In the genomic region with DNA sequence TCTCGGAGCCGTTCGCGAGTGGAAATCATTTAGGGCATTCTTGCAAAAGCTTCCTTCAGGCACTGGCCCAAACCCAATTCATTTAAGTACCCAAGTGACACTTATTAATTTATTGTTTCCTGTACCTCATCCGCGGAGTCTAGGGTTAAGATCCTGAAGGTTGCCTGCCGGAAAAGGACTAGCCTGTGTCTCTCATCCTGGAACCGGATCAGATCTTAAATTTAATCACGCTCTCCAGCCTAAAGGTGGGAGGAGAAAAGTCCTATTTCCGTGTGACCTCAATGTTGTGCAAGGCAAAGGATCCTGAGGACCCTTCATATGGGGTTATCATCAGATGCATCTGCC, we compare ENCODE assay signal across 9 mouse cellular contexts. TPM values are rescaled to one million over a fixed set of nuclear protein-coding genes. Genes with fewer than 3 reads are reported as not detected.
DNase-seq lines count a peak whose midpoint lies in the region; ATAC-seq and TF ChIP-seq lines count a peak whose summit lies in the region.
"Had no signal": no experiment of that assay in that cellular context is flagged by ENCODE, and none has a peak within 500 bp of the region (broad histone marks: within the 10 kb centered on the region; RNA-seq: fewer than 3 reads in every experiment).

No protein-coding gene starts in this region.

- WGBS in lung, embryonic 16.5 days, result 4% methylated on average over 10 of the region's 10 CpGs
- WGBS in forebrain, embryonic 16.5 days, result 10% methylated on average over 10 of the region's 10 CpGs
- WGBS in limb, embryonic 14.5 days, result 2% methylated on average over 10 of the region's 10 CpGs
- WGBS in stomach, embryonic 16.5 days, result 6% methylated on average over 10 of the region's 10 CpGs

- H3K9me3 ChIP-seq in lung, embryonic 16.5 days (ENCODE audit: control insufficient read depth, low read length), result no peaks in the 10 kb centered on the region
- no peaks in the 10 kb centered on the region for H3K9me3 ChIP-seq in forebrain, embryonic 16.5 days (ENCODE audit: control insufficient read depth, low read length)
- no peaks in the 10 kb centered on the region for H3K9me3 ChIP-seq in limb, embryonic 14.5 days (ENCODE audit: control insufficient read depth, low read length)
- H3K9me3 ChIP-seq in stomach, embryonic 16.5 days (replicated peaks; ENCODE audit: control insufficient read depth, low read length), result no peaks in the 10 kb centered on the region

- peak overlapping the region; percentile 47 for H3K4me3 ChIP-seq in lung, embryonic 16.5 days (ENCODE audit: low read length)
- H3K4me3 ChIP-seq in forebrain, embryonic 16.5 days (replicated peaks; ENCODE audit: low read length), result peak overlapping the region; percentile 69
- H3K4me3 ChIP-seq in limb, embryonic 14.5 days (replicated peaks; ENCODE audit: low read length), result peak overlapping the region; percentile 49
- H3K4me3 ChIP-seq in stomach, embryonic 16.5 days (replicated peaks; ENCODE audit: low read length), result peak overlapping the region; percentile 48

- no peaks in the 10 kb centered on the region for H3K36me3 ChIP-seq in lung, embryonic 16.5 days (ENCODE audit: control insufficient read depth, insufficient read depth, low read length)
- no peaks in the 10 kb centered on the region for H3K36me3 ChIP-seq in forebrain, embryonic 16.5 days (ENCODE audit: control insufficient read depth, insufficient read depth)
- no peaks in the 10 kb centered on the region for H3K36me3 ChIP-seq in limb, embryonic 14.5 days (ENCODE audit: control insufficient read depth, insufficient read depth, low read length)
- H3K36me3 ChIP-seq in stomach, embryonic 16.5 days (ENCODE audit: control insufficient read depth, insufficient read depth, low read length), result no peaks in the 10 kb centered on the region

- peaks cover 42% of the 10 kb centered on the region for H3K27me3 ChIP-seq in lung, embryonic 16.5 days (ENCODE audit: control insufficient read depth, insufficient read depth, low read depth, low read length)
- H3K27me3 ChIP-seq in forebrain, embryonic 16.5 days (replicated peaks; ENCODE audit: control insufficient read depth, insufficient read depth, low read length), result peaks cover 20% of the 10 kb centered on the region
- H3K27me3 ChIP-seq in limb, embryonic 14.5 days (ENCODE audit: control insufficient read depth, insufficient read depth, low read length), result peaks cover 42% of the 10 kb centered on the region
- H3K27me3 ChIP-seq in stomach, embryonic 16.5 days (ENCODE audit: control insufficient read depth, insufficient read depth, low read length), result peaks cover 39% of the 10 kb centered on the region

- no peak for ATAC-seq in lung, embryonic 16.5 days (ENCODE audit: low read depth)
- ATAC-seq in forebrain, embryonic 16.5 days, result no peak
- ATAC-seq in limb, embryonic 14.5 days (ENCODE audit: low FRiP score, low read depth), result no peak
- ATAC-seq in stomach, embryonic 16.5 days (ENCODE audit: insufficient read depth, low FRiP score), result no peak

- H3K4me2 ChIP-seq in lung, embryonic 16.5 days (ENCODE audit: low read depth, low read length), result peak overlapping the region; percentile 73
- H3K4me2 ChIP-seq in forebrain, embryonic 16.5 days (ENCODE audit: low read length), result peak overlapping the region; percentile 82
- peak overlapping the region; percentile 97 for H3K4me2 ChIP-seq in limb, embryonic 14.5 days (replicated peaks; ENCODE audit: low read depth, low read length, severe bottlenecking)
- peak overlapping the region; percentile 79 for H3K4me2 ChIP-seq in stomach, embryonic 16.5 days (ENCODE audit: low read depth, low read length)

- no peak for DNase-seq in lung, postnatal 14 days
- no peak for DNase-seq in limb, embryonic 14.5 days (ENCODE audit: low spot score)
- no peak for DNase-seq in cerebellum, adult 9-11 months
- no peak for DNase-seq in spleen, postnatal 36 days (ENCODE audit: low spot score in 2 of 2)

- H3K4me1 ChIP-seq in lung, embryonic 16.5 days (replicated peaks; ENCODE audit: control insufficient read depth, insufficient read depth, low read length), result peaks cover 6% of the 10 kb centered on the region
- peaks cover 9% of the 10 kb centered on the region for H3K4me1 ChIP-seq in forebrain, embryonic 16.5 days (replicated peaks; ENCODE audit: control insufficient read depth, insufficient read depth, low read length)
- peaks cover 8% of the 10 kb centered on the region; the same call in 1 of the 2 replicates for H3K4me1 ChIP-seq in limb, embryonic 14.5 days (ENCODE audit: control insufficient read depth, insufficient read depth, low read length)
- H3K4me1 ChIP-seq in stomach, embryonic 16.5 days (ENCODE audit: control insufficient read depth, insufficient read depth, low read length), result peaks cover 9% of the 10 kb centered on the region; the same call in 1 of the 2 replicates

- H3K9ac ChIP-seq in lung, embryonic 16.5 days (ENCODE audit: low read length), result no peak overlapping the region
- peak overlapping the region; percentile 86 for H3K9ac ChIP-seq in forebrain, embryonic 16.5 days (replicated peaks; ENCODE audit: low read depth, low read length)
- H3K9ac ChIP-seq in limb, embryonic 14.5 days (ENCODE audit: low read depth, low read length, severe bottlenecking), result no peak overlapping the region; the same call in 1 of the 2 replicates
- no peak overlapping the region for H3K9ac ChIP-seq in stomach, embryonic 16.5 days (ENCODE audit: low read length)

- TF ChIP-seq POLR2A in limb, embryonic 14.5 days (IDR thresholded peaks at IDR 0.05; ENCODE audit: borderline replicate concordance, extremely low read depth, insufficient read depth, insufficient read length), result no peak

- H3K27ac ChIP-seq in lung, embryonic 16.5 days (ENCODE audit: low read length), result no peak overlapping the region
- no peak overlapping the region; the same call in 1 of the 2 replicates for H3K27ac ChIP-seq in forebrain, embryonic 16.5 days (ENCODE audit: low read length)
- H3K27ac ChIP-seq in limb, embryonic 14.5 days (replicated peaks; ENCODE audit: low read depth, low read length), result no peak overlapping the region
- no peak overlapping the region for H3K27ac ChIP-seq in stomach, embryonic 16.5 days (ENCODE audit: low read length)

RNA-seq across cellular contexts. Expression of a gene that starts 0.2 kb away (rescaled TPM):
- polyA plus RNA-seq in lung, embryonic 16.5 days (2015; fragmentation: Nextera tagmentation; extraction: Ambion mirVana), result not detected in 2 replicates
- 37.0 and 42.5 TPM in 2 replicates for polyA plus RNA-seq in forebrain, embryonic 16.5 days (2015; fragmentation: Nextera tagmentation; extraction: Ambion mirVana)
- 0.52 and 0.55 TPM in 2 replicates for polyA plus RNA-seq in limb, embryonic 14.5 days (2012; rRNA removed)
- 0.08 and 0.40 TPM in 2 replicates for polyA plus RNA-seq in limb, embryonic 14.5 days (2014; fragmentation: Nextera tagmentation; extraction: Ambion mirVana)
- polyA plus RNA-seq in stomach, embryonic 16.5 days (2015; fragmentation: Nextera tagmentation; extraction: Ambion mirVana), result 0.23 and 0.36 TPM in 2 replicates
- polyA plus RNA-seq: gonadal fat pad, adult 2 months had no signal

RNA-seq across cellular contexts. Expression of a gene that starts 29.3 kb away (rescaled TPM):
- not detected in 2 replicates for polyA plus RNA-seq in lung, embryonic 16.5 days (2015; fragmentation: Nextera tagmentation; extraction: Ambion mirVana)
- not detected in 2 replicates for polyA plus RNA-seq in forebrain, embryonic 16.5 days (2015; fragmentation: Nextera tagmentation; extraction: Ambion mirVana)
- not detected in 2 replicates for polyA plus RNA-seq in limb, embryonic 14.5 days (2012; rRNA removed)
- not detected in 2 replicates for polyA plus RNA-seq in limb, embryonic 14.5 days (2014; fragmentation: Nextera tagmentation; extraction: Ambion mirVana)
- polyA plus RNA-seq in stomach, embryonic 16.5 days (2015; fragmentation: Nextera tagmentation; extraction: Ambion mirVana), result not detected in 2 replicates
- polyA plus RNA-seq: gonadal fat pad, adult 2 months; liver, adult 2 months had no signal

RNA-seq across cellular contexts. Expression of a gene that starts 47.8 kb away (rescaled TPM):
- polyA plus RNA-seq in lung, embryonic 16.5 days (2015; fragmentation: Nextera tagmentation; extraction: Ambion mirVana), result not detected in 2 replicates
- polyA plus RNA-seq in forebrain, embryonic 16.5 days (2015; fragmentation: Nextera tagmentation; extraction: Ambion mirVana), result not detected in 2 replicates
- not detected in 2 replicates for polyA plus RNA-seq in limb, embryonic 14.5 days (2012; rRNA removed)
- polyA plus RNA-seq in limb, embryonic 14.5 days (2014; fragmentation: Nextera tagmentation; extraction: Ambion mirVana), result not detected in 2 replicates
- polyA plus RNA-seq in stomach, embryonic 16.5 days (2015; fragmentation: Nextera tagmentation; extraction: Ambion mirVana), result not detected in 2 replicates
- polyA plus RNA-seq: gonadal fat pad, adult 2 months; liver, adult 2 months had no signal

RNA-seq across cellular contexts. Expression of a gene that starts 59.7 kb away (rescaled TPM):
- polyA plus RNA-seq in lung, embryonic 16.5 days (2015; fragmentation: Nextera tagmentation; extraction: Ambion mirVana), result not detected in 2 replicates
- polyA plus RNA-seq in forebrain, embryonic 16.5 days (2015; fragmentation: Nextera tagmentation; extraction: Ambion mirVana), result not detected in 2 replicates
- polyA plus RNA-seq in limb, embryonic 14.5 days (2012; rRNA removed), result not detected in 2 replicates
- not detected in 2 replicates for polyA plus RNA-seq in limb, embryonic 14.5 days (2014; fragmentation: Nextera tagmentation; extraction: Ambion mirVana)
- not detected in 2 replicates for polyA plus RNA-seq in stomach, embryonic 16.5 days (2015; fragmentation: Nextera tagmentation; extraction: Ambion mirVana)
- polyA plus RNA-seq: gonadal fat pad, adult 2 months; liver, adult 2 months had no signal

Comparison
In these comparisons a context has a peak if more than half of its experiments do, and no peak if none do; other contexts are left out.
1. RNA of a gene that starts 0.2 kb away (polyA plus RNA-seq): 37.0 to 42.5 TPM in forebrain, embryonic 16.5 days; 0.08 to 0.55 TPM in limb, embryonic 14.5 days, 0.23 to 0.36 TPM in stomach, embryonic 16.5 days and not detected in lung, embryonic 16.5 days; every median in the first group is over 10 times any median in the second.
2. Peak in every context shown above with its lines, with median percentiles within 50 percentile points of each other: H3K4me2 ChIP-seq and H3K4me3 ChIP-seq.